Mouse (Mus musculus) stomach, postnatal 0 days (tissue): Measurements from ENCODE around the gene Igdcc3.

Experiments
- CTCF ChIP-seq: IDR thresholded peaks from 2 replicates; pipeline ENCODE4 v1.5.1; 2016; ENCODE audit warnings: antibody characterized with exemption, low read depth, mild to moderate bottlenecking, moderate library complexity
- EP300 ChIP-seq: optimal IDR thresholded peaks from 2 replicates; pipeline ENCODE3; 2016; ENCODE audit warnings: antibody characterized with exemption

- TF ChIP-seq CTCF (no peak), EP300 (no peak)
These were observed 74.6 kb downstream of the Igdcc3 start for GRCm38 (mm10) chr9:65215494-65216126.
